11 mouse cellular contexts compared by ENCODE assay signal in the genomic region with DNA sequence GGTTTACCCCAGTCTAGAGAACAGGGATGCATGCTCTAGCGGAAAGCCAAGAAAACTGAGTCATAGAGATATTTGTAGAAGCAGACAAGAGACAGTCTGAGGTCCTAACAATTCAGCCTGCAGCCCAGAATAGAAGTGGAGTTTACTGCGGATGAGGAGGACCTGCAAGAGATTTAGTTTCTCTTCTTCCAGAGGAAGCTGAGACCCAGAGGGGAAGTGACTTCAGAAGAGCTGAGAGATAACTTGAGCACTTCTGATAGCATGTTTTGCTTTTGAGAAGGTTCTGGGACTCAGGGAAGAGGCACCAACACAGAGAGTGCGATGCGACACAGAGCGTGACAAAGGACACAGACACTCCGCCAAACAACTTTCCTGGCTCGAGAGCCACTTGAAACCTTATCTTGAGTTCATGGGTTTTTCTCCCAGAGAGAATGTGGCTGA. TPM values are rescaled to one million over a fixed set of nuclear protein-coding genes. Genes with fewer than 3 reads are reported as not detected.
DNase-seq lines count a peak whose midpoint lies in the region; ATAC-seq and TF ChIP-seq lines count a peak whose summit lies in the region.
"Had no signal": no experiment of that assay in that cellular context is flagged by ENCODE, and none has a peak within 500 bp of the region (broad histone marks: within the 10 kb centered on the region; RNA-seq: fewer than 3 reads in every experiment).

No protein-coding gene starts in this region.

- DNase-seq in hindbrain, embryonic 14.5 days (ENCODE audit: low spot score), result no peak
- DNase-seq in lung, adult 2 months, result no peak
- no peak for DNase-seq in thymus, adult 2 months
- DNase-seq in urinary bladder, adult 18-20 months (ENCODE audit: low spot score in 2 of 2), result no peak
- DNase-seq: cerebellum, adult 11 months had no signal

- no peaks in the 10 kb centered on the region for H3K27me3 ChIP-seq in hindbrain, embryonic 13.5 days
- H3K27me3 ChIP-seq in hindbrain, embryonic 14.5 days (ENCODE audit: control insufficient read depth, insufficient read depth, low read length), result no peaks in the 10 kb centered on the region
- H3K27me3 ChIP-seq in heart, embryonic 13.5 days (replicated peaks), result peaks cover 16% of the 10 kb centered on the region
- no peaks in the 10 kb centered on the region for H3K27me3 ChIP-seq in thymus, adult 2 months (ENCODE audit: control insufficient read depth, insufficient read depth, low read length)
- H3K27me3 ChIP-seq: limb, embryonic 15.5 days had no signal

- TF ChIP-seq CTCF in bone marrow macrophage, adult 2 months (IDR thresholded peaks at IDR 0.05; ENCODE audit: low read depth, low read length), result no peak
- TF ChIP-seq CTCF in lung, adult 2 months (IDR thresholded peaks at IDR 0.05; ENCODE audit: insufficient read depth, low read length), result no peak
- no peak for TF ChIP-seq CTCF in thymus, adult 2 months (IDR thresholded peaks at IDR 0.05; ENCODE audit: borderline replicate concordance, control insufficient read depth, extremely low read depth, insufficient read depth, low read length, poor library complexity)

- H3K27ac ChIP-seq in hindbrain, embryonic 13.5 days, result peak overlapping the region; percentile 44; the same call in 1 of the 2 replicates
- H3K27ac ChIP-seq in hindbrain, embryonic 14.5 days, result no peak overlapping the region
- 0 out of 2 replicates have a peak overlapping the region, but pooled peaks have one; percentile 24 for H3K27ac ChIP-seq in bone marrow macrophage, adult 2 months (ENCODE audit: insufficient read depth, low read depth, low read length)
- peak overlapping the region; percentile 86 for H3K27ac ChIP-seq in heart, embryonic 13.5 days (replicated peaks)
- H3K27ac ChIP-seq in thymus, adult 2 months (ENCODE audit: control insufficient read depth, insufficient read depth, low read length), result no peak overlapping the region
- H3K27ac ChIP-seq: limb, embryonic 15.5 days had no signal

- 68% methylated on average over 7 of the region's 7 CpGs for WGBS in hindbrain, embryonic 13.5 days
- 82% methylated on average over 7 of the region's 7 CpGs for WGBS in hindbrain, embryonic 14.5 days
- 14% methylated on average over 7 of the region's 7 CpGs for WGBS in heart, embryonic 13.5 days
- WGBS in lung, adult 2 months, result 18% methylated on average over 7 of the region's 7 CpGs
- WGBS in thymus, adult 2 months, result 74% methylated on average over 7 of the region's 7 CpGs

- H3K9ac ChIP-seq in hindbrain, embryonic 13.5 days, result no peak overlapping the region
- H3K9ac ChIP-seq in hindbrain, embryonic 14.5 days, result no peak overlapping the region
- no peak overlapping the region for H3K9ac ChIP-seq in heart, embryonic 13.5 days
- H3K9ac ChIP-seq: limb, embryonic 15.5 days had no signal

- peaks cover 24% of the 10 kb centered on the region for H3K4me1 ChIP-seq in hindbrain, embryonic 13.5 days (replicated peaks)
- H3K4me1 ChIP-seq in hindbrain, embryonic 14.5 days (replicated peaks; ENCODE audit: control insufficient read depth, insufficient read depth, low read length), result peaks cover 18% of the 10 kb centered on the region
- H3K4me1 ChIP-seq in bone marrow macrophage, adult 2 months (ENCODE audit: control insufficient read depth, insufficient read depth, low read length), result peaks cover 10% of the 10 kb centered on the region
- H3K4me1 ChIP-seq in heart, embryonic 13.5 days, result peaks cover 72% of the 10 kb centered on the region
- peaks cover 22% of the 10 kb centered on the region for H3K4me1 ChIP-seq in lung, adult 2 months (ENCODE audit: control insufficient read depth, insufficient read depth, low read length)
- H3K4me1 ChIP-seq in thymus, adult 2 months (replicated peaks; ENCODE audit: control insufficient read depth, insufficient read depth, low read length), result no peaks in the 10 kb centered on the region
- H3K4me1 ChIP-seq: limb, embryonic 15.5 days had no signal

- no peak overlapping the region for H3K4me3 ChIP-seq in hindbrain, embryonic 13.5 days
- no peak overlapping the region for H3K4me3 ChIP-seq in hindbrain, embryonic 14.5 days (replicated peaks; ENCODE audit: low read length)
- no peak overlapping the region for H3K4me3 ChIP-seq in bone marrow macrophage, adult 2 months (ENCODE audit: insufficient read depth, low read length)
- peak overlapping the region; percentile 25 for H3K4me3 ChIP-seq in heart, embryonic 13.5 days
- H3K4me3 ChIP-seq in lung, adult 2 months (replicated peaks; ENCODE audit: extremely low read depth, low read depth, low read length), result peak overlapping the region; percentile 36
- H3K4me3 ChIP-seq in thymus, adult 2 months (ENCODE audit: control insufficient read depth, insufficient read depth, low read length), result no peak overlapping the region
- H3K4me3 ChIP-seq: limb, embryonic 15.5 days had no signal

- ATAC-seq in hindbrain, embryonic 13.5 days (ENCODE audit: low FRiP score), result no peak
- ATAC-seq in hindbrain, embryonic 14.5 days (ENCODE audit: low FRiP score), result no peak
- 0 out of 2 replicates have a peak, but pooled peaks have one; percentile 57 for ATAC-seq in heart, embryonic 13.5 days (ENCODE audit: extremely low read depth, insufficient number of reproducible peaks, low FRiP score, low TSS enrichment)
- ATAC-seq in megakaryocyte, adult 5-6 weeks (ENCODE audit: poor library complexity, severe bottlenecking), result no peak

- TF ChIP-seq POLR2A in bone marrow macrophage, adult 2 months (IDR thresholded peaks at IDR 0.05; ENCODE audit: borderline replicate concordance, low read depth, low read length), result no peak
- TF ChIP-seq POLR2A in lung, adult 2 months (IDR thresholded peaks at IDR 0.05; ENCODE audit: borderline replicate concordance, extremely low read depth, low read depth, low read length), result no peak
- TF ChIP-seq POLR2A in thymus, adult 2 months (IDR thresholded peaks at IDR 0.05; ENCODE audit: control insufficient read depth, extremely low read depth, insufficient read depth, low read length, poor library complexity), result no peak

- no peak overlapping the region for H3K4me2 ChIP-seq in hindbrain, embryonic 13.5 days
- H3K4me2 ChIP-seq in hindbrain, embryonic 14.5 days (replicated peaks), result no peak overlapping the region
- peak overlapping the region; percentile 59 for H3K4me2 ChIP-seq in heart, embryonic 13.5 days
- H3K4me2 ChIP-seq: limb, embryonic 15.5 days had no signal

- peaks cover 10% of the 10 kb centered on the region for H3K36me3 ChIP-seq in hindbrain, embryonic 13.5 days
- peaks cover 10% of the 10 kb centered on the region; the same call in 1 of the 2 replicates for H3K36me3 ChIP-seq in hindbrain, embryonic 14.5 days (replicated peaks; ENCODE audit: control insufficient read depth, insufficient read depth)
- H3K36me3 ChIP-seq in heart, embryonic 13.5 days, result no peaks in the 10 kb centered on the region
- H3K36me3 ChIP-seq in thymus, adult 2 months (ENCODE audit: control insufficient read depth, insufficient read depth, low read length), result no peaks in the 10 kb centered on the region
- H3K36me3 ChIP-seq: limb, embryonic 15.5 days had no signal

- H3K9me3 ChIP-seq in hindbrain, embryonic 13.5 days, result no peaks in the 10 kb centered on the region
- no peaks in the 10 kb centered on the region for H3K9me3 ChIP-seq in hindbrain, embryonic 14.5 days (ENCODE audit: control insufficient read depth, low read length)
- no peaks in the 10 kb centered on the region for H3K9me3 ChIP-seq in heart, embryonic 13.5 days
- H3K9me3 ChIP-seq: limb, embryonic 15.5 days had no signal

RNA-seq across cellular contexts. Expression of a gene that starts 21.4 kb away (rescaled TPM):
- polyA plus RNA-seq in hindbrain, embryonic 13.5 days (2015; fragmentation: Nextera tagmentation; extraction: Ambion mirVana), result 3.2 and 3.8 TPM in 2 replicates
- 4.0 and 4.6 TPM in 2 replicates for polyA plus RNA-seq in hindbrain, embryonic 14.5 days (2014; fragmentation: Nextera tagmentation; extraction: Ambion mirVana)
- polyA plus RNA-seq in bone marrow macrophage, adult 2 months (2012; ENCODE audit: insufficient read depth, insufficient read length, missing spikeins), result 315 and 316 TPM in 2 replicates
- 9.3 and 9.5 TPM in 2 replicates for polyA plus RNA-seq in heart, embryonic 13.5 days (2015; fragmentation: Nextera tagmentation; extraction: Ambion mirVana)
- polyA plus RNA-seq in lung, adult 2 months (2012; rRNA removed), result 11.5 and 21.3 TPM in 2 replicates
- 35.0 and 39.1 TPM in 2 replicates for polyA plus RNA-seq in thymus, adult 2 months (2012; rRNA removed)
- total RNA-seq in megakaryocyte, adult 5-6 weeks (2015), result 31.7 and 42.7 TPM in 2 replicates
- 25.1 and 25.3 TPM in 2 replicates for total RNA-seq in megakaryocyte, adult 5-6 weeks (2017)

RNA-seq across cellular contexts. Expression of a gene that starts 21.9 kb away (rescaled TPM):
- polyA plus RNA-seq in hindbrain, embryonic 13.5 days (2015; fragmentation: Nextera tagmentation; extraction: Ambion mirVana), result 31.3 and 36.9 TPM in 2 replicates
- polyA plus RNA-seq in hindbrain, embryonic 14.5 days (2014; fragmentation: Nextera tagmentation; extraction: Ambion mirVana), result 26.2 and 27.0 TPM in 2 replicates
- 0.48 TPM in 2 replicates for polyA plus RNA-seq in bone marrow macrophage, adult 2 months (2012; ENCODE audit: insufficient read depth, insufficient read length, missing spikeins)
- polyA plus RNA-seq in heart, embryonic 13.5 days (2015; fragmentation: Nextera tagmentation; extraction: Ambion mirVana), result 10.4 and 13.3 TPM in 2 replicates
- 1.6 and 2.2 TPM in 2 replicates for polyA plus RNA-seq in lung, adult 2 months (2012; rRNA removed)
- polyA plus RNA-seq in thymus, adult 2 months (2012; rRNA removed), result 0.80 and 0.85 TPM in 2 replicates
- not detected in 2 replicates for total RNA-seq in megakaryocyte, adult 5-6 weeks (2015)
- not detected in 2 replicates for total RNA-seq in megakaryocyte, adult 5-6 weeks (2017)
- total RNA-seq: hematopoietic stem cell, adult 5-6 weeks had no signal

Comparison
In these comparisons a context has a peak if more than half of its experiments do, and no peak if none do; other contexts are left out.
1. H3K27ac ChIP-seq: peak in hindbrain, embryonic 13.5 days (single experiment), bone marrow macrophage, adult 2 months (single experiment) and heart, embryonic 13.5 days (single experiment); none in hindbrain, embryonic 14.5 days (single experiment) and thymus, adult 2 months (single experiment).
2. H3K4me3 ChIP-seq: peak in heart, embryonic 13.5 days (single experiment) and lung, adult 2 months (single experiment); none in hindbrain, embryonic 13.5 days (single experiment), hindbrain, embryonic 14.5 days (single experiment), bone marrow macrophage, adult 2 months (single experiment) and thymus, adult 2 months (single experiment).